Mouse (Mus musculus) neural tube, embryonic 15.5 days (tissue): Measurements from ENCODE around the gene Sult6b2. TPM values are rescaled to one million over a fixed set of nuclear protein-coding genes. Genes with fewer than 3 reads are reported as not detected.

Experiments used
- ATAC-seq: fragments of 200-750 bp; cut with Nextera tagmentation; 2 replicates; pipeline ENCODE4 v1.8.0; 2017; ENCODE audit warnings: mild to moderate bottlenecking, moderate TSS enrichment, moderate library complexity; ENCODE audit not compliant: low FRiP score
- H3K27ac ChIP-seq: fragments of 300-500 bp; sonication (generic); replicated peaks from 2 replicates; pipeline ENCODE4 v1.5.1; 2015; ENCODE audit warnings: mild to moderate bottlenecking, inconsistent platforms
- H3K27me3 ChIP-seq: fragments of 300-500 bp; sonication (generic); replicated peaks from 2 replicates; pipeline ENCODE4 v1.6.1; 2015; ENCODE audit warnings: inconsistent platforms
- H3K36me3 ChIP-seq: fragments of 300-500 bp; sonication (generic); 2 replicates; pipeline ENCODE4 v1.6.1; 2015; ENCODE audit warnings: inconsistent platforms
- H3K4me1 ChIP-seq: fragments of 300-500 bp; sonication (generic); 2 replicates; pipeline ENCODE4 v1.6.1; 2015; ENCODE audit warnings: inconsistent platforms
- H3K4me2 ChIP-seq: fragments of 300-500 bp; sonication (generic); 2 replicates; pipeline ENCODE4 v1.6.1; 2015; ENCODE audit warnings: inconsistent platforms, mild to moderate bottlenecking, moderate library complexity
- H3K4me3 ChIP-seq: fragments of 300-500 bp; sonication (generic); replicated peaks from 2 replicates; pipeline ENCODE4 v1.5.1; 2015; ENCODE audit warnings: mild to moderate bottlenecking, inconsistent platforms
- H3K9ac ChIP-seq: fragments of 300-500 bp; sonication (generic); replicated peaks from 2 replicates; pipeline ENCODE4 v1.6.1; 2015; ENCODE audit warnings: mild to moderate bottlenecking, inconsistent platforms
- H3K9me3 ChIP-seq: fragments of 300-500 bp; sonication (generic); replicated peaks from 2 replicates; pipeline ENCODE4 v1.6.1; 2016; ENCODE audit warnings: inconsistent platforms
- WGBS: fragments of 180-500 bp; shearing (Covaris S2); methylation state at CpG from one replicate; pipeline ENCODE4 v1.1.7; 2015; ENCODE audit warnings: mixed read lengths; 5-methylcytosine and 5-hydroxymethylcytosine counted together
- polyA plus RNA-seq: library from polyadenylated mRNA; unstranded; fragments of >200 nt; fragmentation: Nextera tagmentation; extraction: Ambion mirVana; gene quantifications from 2 replicates; pipeline ENCODE4 v1.2.1, GENCODE M21; 2015

The Sult6b2 gene
- polyA plus RNA-seq, 1 experiment from 2014 or later = 0.12 TPM

DNA sequence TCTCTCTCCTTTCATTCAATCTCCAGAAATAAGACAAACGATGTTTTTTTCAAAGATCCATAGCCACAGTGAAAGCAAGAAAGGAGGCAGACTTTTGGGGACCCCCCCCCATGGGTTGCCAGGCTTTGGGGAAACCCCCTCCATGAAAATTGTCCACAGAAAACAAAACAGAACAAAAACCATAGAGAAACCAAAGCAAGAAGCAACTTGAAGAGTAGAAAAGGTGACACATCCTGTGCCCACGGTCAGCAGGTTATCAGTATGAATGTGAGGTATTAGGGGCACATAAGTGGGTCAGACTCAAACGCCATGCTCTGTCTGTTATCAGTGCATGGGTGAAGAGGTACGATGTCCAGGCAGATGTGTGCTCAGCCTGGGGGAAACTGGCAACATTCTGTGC lies 30.6 kb upstream of the Sult6b2 start:
- Histone ChIP-seq H3K4me2 (no peak overlapping the region), H3K4me1 (peaks cover 5% of the 10 kb centered on the region; the same call in 1 of the 2 replicates), H3K36me3 (no peaks in the 10 kb centered on the region), H3K27me3 (no peaks in the 10 kb centered on the region), H3K4me3 (no peak overlapping the region), H3K9ac (no peak overlapping the region), H3K9me3 (no peaks in the 10 kb centered on the region), H3K27ac (no peak overlapping the region; the same call in 1 of the 2 replicates)
- no peak for ATAC-seq
- WGBS = 81% methylated on average over 4 of the region's 4 CpGs

DNA sequence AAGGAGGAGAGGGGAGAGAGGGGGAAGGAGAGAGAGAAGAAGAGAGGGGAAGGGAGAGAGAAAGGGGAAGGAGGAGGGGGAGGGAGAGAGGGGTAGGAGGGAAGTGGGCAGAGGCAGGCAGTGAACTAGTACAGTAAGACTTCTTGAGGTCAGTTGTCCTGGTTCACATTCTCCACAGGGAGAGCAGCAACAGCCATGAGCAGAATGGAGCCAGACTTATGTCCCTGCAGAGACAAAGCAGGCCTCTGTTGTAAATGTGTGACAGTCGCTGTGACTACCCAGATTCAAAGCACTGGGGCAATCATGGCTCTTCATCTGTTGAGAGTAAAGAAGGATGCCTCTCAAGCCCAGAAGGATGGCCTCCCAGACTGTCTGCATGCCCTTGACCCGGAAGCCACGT lies 27.4 kb upstream of the Sult6b2 start:
- peaks cover 5% of the 10 kb centered on the region; the same call in 1 of the 2 replicates for H3K4me1 ChIP-seq
- WGBS = 77% methylated on average over 3 of the region's 3 CpGs
- no peaks in the 10 kb centered on the region for H3K27me3 ChIP-seq
- no peak for ATAC-seq
- no peak overlapping the region for H3K4me2 ChIP-seq
- H3K9ac ChIP-seq = no peak overlapping the region
- H3K27ac ChIP-seq = no peak overlapping the region
- H3K36me3 ChIP-seq = peaks cover 21% of the 10 kb centered on the region; the same call in 1 of the 2 replicates
- H3K9me3 ChIP-seq = no peaks in the 10 kb centered on the region
- H3K4me3 ChIP-seq = no peak overlapping the region

DNA sequence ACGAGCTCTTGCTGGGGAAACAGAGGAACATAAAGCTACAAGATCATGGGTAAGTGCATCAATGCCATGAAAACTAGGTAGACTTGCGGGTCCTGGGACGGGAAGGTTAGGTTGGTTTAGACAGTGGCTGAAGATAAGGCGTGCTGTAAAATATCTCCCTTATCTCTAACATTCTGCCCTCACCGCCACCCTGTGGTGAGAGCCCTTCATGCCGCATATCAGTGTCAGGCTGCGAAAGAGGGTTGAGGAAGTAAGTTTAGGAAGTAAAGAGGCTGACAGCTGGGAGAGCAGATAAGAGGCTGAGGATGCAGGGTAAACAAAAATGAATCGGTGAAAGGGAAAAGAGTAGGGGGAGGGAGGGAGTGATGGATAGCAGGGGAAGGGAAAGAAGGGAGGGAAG lies 26.9 kb upstream of the Sult6b2 start:
- Histone ChIP-seq H3K36me3 (peaks cover 21% of the 10 kb centered on the region; the same call in 1 of the 2 replicates), H3K4me3 (no peak overlapping the region), H3K9ac (no peak overlapping the region), H3K9me3 (no peaks in the 10 kb centered on the region), H3K27me3 (no peaks in the 10 kb centered on the region), H3K4me1 (peaks cover 5% of the 10 kb centered on the region; the same call in 1 of the 2 replicates), H3K4me2 (no peak overlapping the region), H3K27ac (no peak overlapping the region)
- WGBS = 57% methylated on average over 8 of the region's 8 CpGs
- no peak for ATAC-seq

DNA sequence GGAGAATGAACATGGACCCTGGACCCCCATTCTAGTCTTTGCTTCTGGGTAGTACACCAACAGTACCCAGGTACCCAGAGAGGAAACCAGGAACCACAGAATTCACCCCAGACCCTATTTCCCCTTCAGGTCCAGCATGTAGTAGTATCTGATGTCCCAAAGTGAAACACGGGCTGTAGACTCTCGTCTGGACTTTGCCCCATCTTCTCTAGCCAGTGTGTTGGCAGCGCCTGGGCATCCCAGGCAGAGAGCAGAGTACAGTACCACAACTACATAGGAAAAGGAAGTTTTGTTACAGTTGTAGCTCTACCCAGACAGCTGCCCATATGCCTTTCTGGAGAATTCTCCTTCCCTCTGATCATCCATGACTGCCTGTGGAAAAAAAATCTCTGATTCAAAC lies 25.9 kb upstream of the Sult6b2 start:
- peaks cover 21% of the 10 kb centered on the region; the same call in 1 of the 2 replicates for H3K36me3 ChIP-seq
- H3K4me2 ChIP-seq = no peak overlapping the region
- H3K9me3 ChIP-seq = no peaks in the 10 kb centered on the region
- H3K9ac ChIP-seq = no peak overlapping the region
- no peak overlapping the region for H3K4me3 ChIP-seq
- H3K4me1 ChIP-seq = no peaks in the 10 kb centered on the region
- H3K27ac ChIP-seq = no peak overlapping the region
- ATAC-seq = no peak
- H3K27me3 ChIP-seq = no peaks in the 10 kb centered on the region
- 93% methylated on average over 3 of the region's 3 CpGs for WGBS

DNA sequence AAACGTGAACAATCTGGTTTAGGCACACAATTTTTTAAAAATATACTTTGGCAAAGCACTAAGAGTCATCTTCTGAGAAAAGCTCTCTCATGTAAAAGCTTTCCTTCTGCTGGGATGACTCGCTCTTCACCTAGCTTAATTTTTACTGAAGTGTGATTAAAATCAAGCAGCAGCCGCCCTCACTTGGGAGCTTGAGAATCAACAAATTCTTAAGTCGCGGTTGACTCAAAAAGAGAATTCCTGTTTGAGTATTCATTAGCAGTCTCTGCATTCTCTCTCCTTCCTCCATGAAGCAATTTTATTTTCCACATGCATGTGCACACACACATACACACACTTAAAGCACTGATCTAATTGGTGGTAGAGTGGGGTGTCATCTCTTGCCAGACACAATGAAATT lies 21.1 kb upstream of the Sult6b2 start:
- no peaks in the 10 kb centered on the region for H3K27me3 ChIP-seq

DNA sequence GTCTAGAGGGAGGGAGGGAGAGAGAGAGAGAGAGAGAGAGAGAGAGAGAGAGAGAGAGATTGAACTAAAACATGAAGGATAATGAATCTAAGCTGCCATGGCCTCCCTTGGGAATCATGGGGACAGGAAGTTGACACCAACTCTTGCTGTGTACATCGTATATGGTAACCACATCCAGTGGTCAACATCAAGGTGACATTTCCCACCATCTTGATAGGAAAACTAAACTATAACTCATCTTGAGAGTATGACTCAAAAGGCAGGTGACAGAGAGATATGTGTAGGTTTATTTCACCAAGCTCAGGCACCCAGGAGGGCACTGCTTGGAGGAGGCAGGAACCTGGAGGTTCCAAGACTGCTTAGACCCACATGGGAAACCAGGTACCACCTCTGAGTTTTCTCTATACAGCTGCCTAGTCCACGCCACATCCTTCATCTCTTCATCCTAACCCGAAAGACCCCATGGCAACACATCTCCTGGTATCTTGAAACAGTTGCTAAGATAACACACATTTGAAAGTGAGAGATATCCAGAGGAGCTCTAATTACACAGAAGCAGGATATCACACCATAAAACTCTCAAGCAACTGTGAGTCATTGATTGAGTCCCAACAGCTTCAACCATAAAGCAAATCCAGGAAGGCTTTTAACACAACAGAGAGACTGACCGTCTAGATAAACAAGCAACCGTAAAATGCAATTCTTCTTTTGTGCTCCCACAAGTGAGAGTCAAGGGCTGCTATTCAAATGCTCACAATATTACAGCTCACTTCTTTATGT lies 18.9 kb upstream of the Sult6b2 start:
- Histone ChIP-seq H3K4me2 (no peak overlapping the region), H3K4me3 (no peak overlapping the region), H3K9ac (no peak overlapping the region), H3K4me1 (no peaks in the 10 kb centered on the region), H3K27me3 (no peaks in the 10 kb centered on the region), H3K36me3 (peaks cover 10% of the 10 kb centered on the region; the same call in 1 of the 2 replicates), H3K9me3 (no peaks in the 10 kb centered on the region), H3K27ac (no peak overlapping the region)
- ATAC-seq = no peak; the same call in 1 of the 2 replicates
- 51% methylated on average over 5 of the region's 5 CpGs for whole genome bisulfite sequencing

More for the DNA sequence above, 21.1 kb upstream of the Sult6b2 start:
- no peak overlapping the region for H3K9ac ChIP-seq
- no peaks in the 10 kb centered on the region for H3K9me3 ChIP-seq
- H3K4me3 ChIP-seq = no peak overlapping the region
- WGBS = 82% methylated on average over 5 of the region's 5 CpGs
- no peak for ATAC-seq
- peaks cover 21% of the 10 kb centered on the region; the same call in 1 of the 2 replicates for H3K36me3 ChIP-seq
- H3K4me1 ChIP-seq = no peaks in the 10 kb centered on the region
- no peak overlapping the region for H3K27ac ChIP-seq
- H3K4me2 ChIP-seq = no peak overlapping the region

DNA sequence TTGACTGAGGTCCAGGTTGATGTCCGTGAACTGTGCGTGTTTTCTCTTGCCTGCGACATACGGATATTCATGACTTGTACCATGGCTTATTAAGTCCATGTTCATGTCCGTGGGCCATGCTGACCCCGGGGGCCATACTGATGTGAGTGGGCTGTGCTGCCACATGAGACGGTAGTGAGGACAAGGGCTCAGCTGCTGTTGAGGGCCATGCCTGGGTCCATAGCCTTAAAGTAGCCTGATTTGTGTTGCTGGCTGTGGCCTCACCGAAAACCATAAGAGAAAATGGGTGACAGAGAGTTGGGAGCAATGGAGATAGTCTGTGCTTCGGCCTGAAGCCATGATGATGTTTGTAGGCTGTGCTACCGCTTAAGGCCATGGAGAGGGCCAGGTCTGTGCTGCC lies 14.0 kb upstream of the Sult6b2 start:
- Histone ChIP-seq H3K36me3 (no peaks in the 10 kb centered on the region), H3K4me2 (no peak overlapping the region), H3K4me1 (peaks cover 8% of the 10 kb centered on the region), H3K9ac (no peak overlapping the region), H3K27me3 (no peaks in the 10 kb centered on the region), H3K9me3 (no peaks in the 10 kb centered on the region), H3K27ac (no peak overlapping the region), H3K4me3 (no peak overlapping the region)
- no peak for ATAC-seq
- WGBS = 98% methylated on average over 10 of the region's 10 CpGs

DNA sequence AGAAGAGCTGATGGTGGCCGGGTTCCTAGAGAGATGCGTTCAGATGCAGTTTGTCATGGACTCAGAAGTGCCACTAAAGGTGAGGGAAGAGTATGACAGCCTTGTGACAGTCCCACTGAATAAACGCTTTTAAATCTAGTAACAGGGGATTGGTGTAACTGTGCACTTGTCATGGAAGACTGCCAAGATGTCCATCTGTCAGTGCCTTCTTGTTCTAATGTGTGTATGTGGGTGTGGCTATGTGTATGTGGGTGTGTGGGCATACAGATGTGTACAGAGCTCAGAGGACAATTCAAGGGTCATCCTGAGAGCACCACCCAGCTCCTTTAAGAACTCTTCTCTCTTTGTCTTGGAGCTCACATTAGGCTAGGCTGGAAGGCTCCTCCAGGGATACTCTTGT lies 11.2 kb upstream of the Sult6b2 start:
- Histone ChIP-seq H3K36me3 (no peaks in the 10 kb centered on the region), H3K27ac (no peak overlapping the region), H3K4me1 (peaks cover 8% of the 10 kb centered on the region), H3K27me3 (no peaks in the 10 kb centered on the region), H3K4me2 (no peak overlapping the region), H3K4me3 (no peak overlapping the region), H3K9me3 (no peaks in the 10 kb centered on the region), H3K9ac (no peak overlapping the region)
- WGBS = 66% methylated on average over 3 of the region's 3 CpGs
- no peak for ATAC-seq

DNA sequence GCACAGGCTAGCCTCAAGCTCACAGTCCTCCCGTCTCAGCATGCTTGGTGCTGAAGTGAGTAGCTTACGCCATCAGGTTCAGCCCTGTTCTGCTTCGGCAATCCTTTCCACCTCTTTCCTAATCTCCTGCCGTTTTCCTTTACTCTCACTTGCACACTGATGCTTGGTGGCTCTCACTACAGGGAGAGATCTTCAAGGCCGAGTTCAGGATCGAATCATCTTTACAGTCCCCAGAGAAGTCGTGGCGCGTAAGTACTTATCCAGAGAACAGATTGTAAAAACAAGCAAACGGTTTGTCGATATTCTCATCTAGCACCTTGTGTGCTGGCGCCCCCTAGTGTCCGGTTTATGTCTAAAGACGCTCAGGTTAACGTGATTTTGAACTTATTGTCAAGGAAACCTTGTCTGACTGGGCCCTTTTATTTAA lies 10.2 kb upstream of the Sult6b2 start:
- Histone ChIP-seq H3K36me3 (no peaks in the 10 kb centered on the region), H3K27ac (0 out of 2 replicates have a peak overlapping the region, but pooled peaks have one; percentile 2), H3K9ac (0 out of 2 replicates have a peak overlapping the region, but pooled peaks have one; percentile 40), H3K9me3 (no peaks in the 10 kb centered on the region), H3K4me1 (peaks cover 8% of the 10 kb centered on the region), H3K4me3 (peak overlapping the region; percentile 40), H3K4me2 (peak overlapping the region; percentile 57), H3K27me3 (no peaks in the 10 kb centered on the region)
- ATAC-seq = peak; percentile 60; the same call in 1 of the 2 replicates
- WGBS = 3% methylated on average over 15 of the region's 15 CpGs

DNA sequence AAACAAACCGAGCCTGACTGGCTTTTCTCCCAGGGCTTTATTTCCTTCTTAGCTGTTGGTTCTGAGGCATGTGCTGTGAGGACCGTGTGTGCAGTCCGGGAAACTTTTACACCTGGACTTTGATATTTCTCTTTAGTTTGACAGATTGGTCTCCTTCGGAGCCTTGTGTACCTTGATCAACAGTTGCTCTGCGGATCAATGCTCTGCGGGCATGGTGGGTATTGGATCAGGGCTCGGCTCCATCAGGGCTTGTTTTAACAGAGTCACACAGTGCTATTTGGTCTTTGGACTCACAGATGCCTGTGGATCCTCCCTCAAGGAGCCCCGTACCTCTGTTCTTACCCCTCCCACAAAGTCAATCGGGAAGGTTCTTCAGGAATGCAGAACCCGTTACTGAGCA lies 9.7 kb upstream of the Sult6b2 start:
- no peaks in the 10 kb centered on the region for H3K27me3 ChIP-seq
- H3K27ac ChIP-seq = 0 out of 2 replicates have a peak overlapping the region, but pooled peaks have one; percentile 2
- WGBS = 63% methylated on average over 10 of the region's 10 CpGs
- no peak; the same call in 1 of the 2 replicates for ATAC-seq
- H3K36me3 ChIP-seq = no peaks in the 10 kb centered on the region
- no peak overlapping the region for H3K9ac ChIP-seq
- H3K9me3 ChIP-seq = no peaks in the 10 kb centered on the region
- H3K4me2 ChIP-seq = peak overlapping the region; percentile 57
- peaks cover 8% of the 10 kb centered on the region for H3K4me1 ChIP-seq
- peak overlapping the region; percentile 40; the same call in 1 of the 2 replicates for H3K4me3 ChIP-seq

DNA sequence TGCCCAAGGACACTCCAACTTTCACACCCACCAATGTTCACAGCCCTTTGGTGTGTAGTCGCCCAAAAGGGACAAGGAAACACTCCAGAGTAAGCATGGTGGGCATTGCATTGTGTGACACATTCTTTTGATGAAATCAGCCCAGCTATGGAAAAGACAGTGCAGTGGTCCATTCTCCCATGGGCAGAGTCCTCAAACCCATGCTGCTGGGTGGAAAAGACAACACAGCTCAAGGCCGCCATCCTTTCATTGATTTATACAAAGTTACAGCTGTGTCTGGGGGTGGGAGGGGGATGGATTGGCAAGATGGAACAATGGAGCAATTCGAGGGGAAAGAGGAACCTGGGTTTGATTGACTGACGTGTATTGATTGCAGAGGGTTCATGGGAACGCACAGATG lies 8.7 kb upstream of the Sult6b2 start:
- H3K4me1 ChIP-seq = peaks cover 8% of the 10 kb centered on the region
- H3K4me3 ChIP-seq = no peak overlapping the region
- no peak overlapping the region for H3K4me2 ChIP-seq
- H3K9me3 ChIP-seq = no peaks in the 10 kb centered on the region
- no peak overlapping the region for H3K27ac ChIP-seq
- 56% methylated on average over 5 of the region's 5 CpGs for WGBS
- no peaks in the 10 kb centered on the region for H3K27me3 ChIP-seq
- H3K36me3 ChIP-seq = no peaks in the 10 kb centered on the region
- H3K9ac ChIP-seq = no peak overlapping the region
- ATAC-seq = no peak

DNA sequence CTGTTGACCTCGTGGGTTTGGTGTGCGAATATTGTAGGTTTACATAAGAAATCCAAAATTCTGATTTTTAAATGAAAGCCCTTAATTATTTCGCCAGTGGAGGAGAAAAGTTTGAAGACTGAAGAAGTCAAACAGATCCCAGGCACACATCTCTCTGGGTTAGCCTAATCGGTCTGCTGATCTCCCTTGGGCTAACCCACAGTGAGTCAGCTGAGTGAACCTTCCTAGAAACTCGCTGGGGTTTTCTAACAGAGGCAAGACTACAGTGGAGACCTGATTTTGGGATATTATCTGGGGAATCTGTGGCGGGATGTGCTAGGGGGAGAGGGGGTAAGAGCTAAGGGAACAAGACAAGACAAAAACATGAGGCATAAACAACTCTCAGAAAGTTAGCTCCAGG lies 5.9 kb upstream of the Sult6b2 start:
- Histone ChIP-seq H3K9ac (no peak overlapping the region), H3K4me3 (no peak overlapping the region), H3K27me3 (no peaks in the 10 kb centered on the region), H3K4me1 (peaks cover 8% of the 10 kb centered on the region), H3K27ac (no peak overlapping the region), H3K36me3 (no peaks in the 10 kb centered on the region), H3K9me3 (no peaks in the 10 kb centered on the region), H3K4me2 (no peak overlapping the region)
- WGBS = 73% methylated on average over 6 of the region's 6 CpGs
- ATAC-seq = no peak
